Mouse (Mus musculus): ENCODE data around the gene Faf1. TPM values are rescaled to one million over a fixed set of nuclear protein-coding genes. Genes with fewer than 3 reads are reported as not detected.

Gene Faf1
- polyA plus RNA-seq, 1 experiment from 2014 or later = 22.6 TPM

DNA sequence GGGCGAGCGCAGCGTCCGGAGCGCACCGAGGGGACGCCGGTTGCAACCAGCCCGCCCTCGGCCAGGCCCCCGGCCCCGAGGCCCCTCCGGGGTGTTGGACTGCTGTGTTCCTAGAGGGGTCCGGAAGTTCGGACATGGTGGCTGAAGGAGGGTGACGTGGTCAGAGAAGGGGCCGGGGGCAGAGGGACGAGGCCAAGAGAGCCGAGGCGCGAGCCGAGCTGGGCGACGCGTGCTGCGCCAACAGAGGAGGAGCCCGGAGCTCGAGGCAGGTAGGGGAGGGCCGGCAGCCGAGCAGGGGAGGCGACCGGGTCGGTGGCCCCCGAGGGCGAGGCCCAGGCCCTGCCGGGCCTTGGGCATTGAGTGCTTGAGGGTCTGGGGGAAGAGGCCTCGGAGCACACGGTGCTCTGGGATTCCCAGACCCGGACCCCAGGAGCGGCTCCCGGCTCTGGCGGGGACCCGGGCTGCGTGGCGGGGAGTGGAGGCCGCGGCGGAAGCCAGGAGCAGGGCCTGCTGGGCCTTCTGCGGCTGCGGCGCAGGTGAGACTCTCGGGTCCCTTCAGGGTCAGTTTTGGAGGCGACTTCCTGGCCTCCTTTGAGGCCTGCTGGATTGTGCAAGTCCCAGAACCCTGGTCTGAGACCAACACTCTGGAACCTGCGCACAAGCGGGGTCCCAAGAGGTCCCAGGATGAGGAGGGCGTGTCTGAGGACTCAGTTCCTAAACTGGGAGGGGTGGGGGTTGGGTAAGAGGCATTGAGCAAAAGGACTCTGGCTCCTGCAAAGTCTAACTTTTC is 301.9 kb downstream of the Faf1 start:
- TF ChIP-seq CTCF (IDR thresholded peaks at IDR 0.05; ENCODE audit: low read depth) = no peak
- DNase-seq (ENCODE audit: low spot score) (no peak), ATAC-seq (replicated peaks; ENCODE audit: low FRiP score, low read depth) (peak; percentile 29)
- Histone ChIP-seq H3K27ac (no peak overlapping the region), H3K4me3 (replicated peaks; ENCODE audit: low read depth, low read length) (peak overlapping the region; percentile 38), H3K27me3 (ENCODE audit: insufficient read depth, low read length) (peaks cover 96% of the 10 kb centered on the region), H3K9ac (ENCODE audit: low read depth, low read length) (0 out of 2 replicates have a peak overlapping the region, but pooled peaks have one; percentile 28), H3K36me3 (ENCODE audit: insufficient read depth, low read length) (no peaks in the 10 kb centered on the region), H3K4me1 (replicated peaks; ENCODE audit: insufficient read depth, low read length) (peaks cover 26% of the 10 kb centered on the region), H3K9me3 (replicated peaks; ENCODE audit: low read length) (no peaks in the 10 kb centered on the region), H3K4me2 (ENCODE audit: low read length) (peak overlapping the region; percentile 62)
- WGBS = 2% methylated on average over 42 of the region's 56 CpGs

DNA sequence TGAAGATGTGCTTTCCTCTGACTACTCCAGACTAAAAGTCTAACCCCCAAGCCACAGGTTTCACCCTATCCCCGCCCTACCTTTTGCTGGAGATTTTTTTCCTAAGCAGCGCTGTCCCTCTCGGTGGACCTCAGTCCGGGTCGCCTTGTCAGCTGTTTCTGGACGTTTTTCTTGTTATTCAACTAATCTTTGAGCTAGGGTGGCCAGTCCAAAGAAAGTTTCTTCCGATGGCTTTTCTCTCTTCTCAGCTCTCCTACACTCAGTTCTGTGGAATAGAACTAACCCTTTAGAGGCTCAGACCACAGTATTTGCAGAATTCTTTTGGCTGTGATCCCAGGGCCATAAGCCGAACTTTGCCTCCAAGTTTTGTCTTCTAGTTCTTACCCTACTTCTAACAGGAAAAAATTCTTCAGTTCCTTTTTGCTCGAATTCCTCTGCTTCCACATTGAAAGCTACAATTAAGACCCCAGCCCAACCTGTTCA is 302.5 kb downstream of the Faf1 start:
- 5% methylated on average over 9 of the region's 9 CpGs for WGBS
- ATAC-seq (replicated peaks; ENCODE audit: low FRiP score, low read depth) (no peak), DNase-seq (ENCODE audit: low spot score) (no peak)
- Histone ChIP-seq H3K4me3 (replicated peaks; ENCODE audit: low read depth, low read length) (peak overlapping the region; percentile 38; the same call in 1 of the 2 replicates), H3K4me1 (replicated peaks; ENCODE audit: insufficient read depth, low read length) (peaks cover 23% of the 10 kb centered on the region), H3K36me3 (ENCODE audit: insufficient read depth, low read length) (no peaks in the 10 kb centered on the region), H3K9me3 (replicated peaks; ENCODE audit: low read length) (no peaks in the 10 kb centered on the region), H3K4me2 (ENCODE audit: low read length) (peak overlapping the region; percentile 62; the same call in 1 of the 2 replicates), H3K27ac (no peak overlapping the region), H3K27me3 (ENCODE audit: insufficient read depth, low read length) (peaks cover 92% of the 10 kb centered on the region), H3K9ac (ENCODE audit: low read depth, low read length) (no peak overlapping the region)
- TF ChIP-seq CTCF (IDR thresholded peaks at IDR 0.05; ENCODE audit: low read depth) = no peak

DNA sequence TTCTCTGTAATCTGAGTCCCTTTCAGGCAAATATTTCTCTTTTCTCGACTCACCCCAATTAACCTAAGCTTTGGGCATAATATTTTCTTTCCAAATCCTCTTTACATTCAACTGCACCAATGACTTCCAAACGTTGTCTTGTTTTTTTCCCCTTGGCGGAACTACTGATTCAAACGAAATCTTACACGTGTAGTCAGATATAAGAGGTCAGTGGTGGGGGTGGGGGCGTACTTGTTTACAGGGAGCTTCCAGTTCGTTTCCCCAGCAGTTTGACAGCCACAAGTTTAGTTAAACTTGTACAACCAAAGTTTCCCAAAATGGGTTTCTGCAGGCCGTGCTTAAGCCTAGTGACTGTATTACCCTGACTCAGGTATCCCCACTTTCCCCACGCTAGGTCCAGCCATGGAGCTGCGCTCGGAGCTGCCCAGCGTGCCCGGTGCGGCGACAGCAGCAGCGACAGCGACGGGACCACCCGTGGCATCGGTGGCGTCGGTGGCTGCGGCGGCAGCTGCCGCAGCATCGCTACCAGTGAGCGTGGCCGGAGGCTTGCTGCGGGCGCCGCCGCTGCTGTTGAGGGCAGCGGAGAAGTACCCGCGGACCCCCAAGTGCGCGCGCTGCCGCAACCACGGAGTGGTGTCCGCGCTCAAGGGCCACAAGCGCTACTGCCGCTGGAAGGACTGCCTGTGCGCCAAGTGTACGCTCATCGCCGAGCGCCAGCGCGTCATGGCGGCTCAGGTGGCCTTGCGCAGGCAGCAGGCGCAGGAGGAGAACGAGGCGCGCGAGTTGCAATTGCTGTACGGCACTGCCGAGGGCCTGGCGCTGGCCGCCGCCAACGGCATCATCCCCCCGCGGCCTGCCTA is 303.3 kb downstream of the Faf1 start:
- 3% methylated on average over 64 of the region's 66 CpGs for WGBS
- no peak overlapping the region for H3K27ac ChIP-seq
- H3K4me3 ChIP-seq (replicated peaks; ENCODE audit: low read depth, low read length) = peak overlapping the region; percentile 20
- H3K9ac ChIP-seq (ENCODE audit: low read depth, low read length) = no peak overlapping the region
- no peak for TF ChIP-seq CTCF (IDR thresholded peaks at IDR 0.05; ENCODE audit: low read depth)
- ATAC-seq (replicated peaks; ENCODE audit: low FRiP score, low read depth) (no peak), DNase-seq (ENCODE audit: low spot score) (no peak)
- no peaks in the 10 kb centered on the region for H3K36me3 ChIP-seq (ENCODE audit: insufficient read depth, low read length)
- peaks cover 21% of the 10 kb centered on the region for H3K4me1 ChIP-seq (replicated peaks; ENCODE audit: insufficient read depth, low read length)
- H3K9me3 ChIP-seq (replicated peaks; ENCODE audit: low read length) = no peaks in the 10 kb centered on the region
- H3K4me2 ChIP-seq (ENCODE audit: low read length) = peak overlapping the region; percentile 41
- H3K27me3 ChIP-seq (ENCODE audit: insufficient read depth, low read length) = peaks cover 90% of the 10 kb centered on the region

DNA sequence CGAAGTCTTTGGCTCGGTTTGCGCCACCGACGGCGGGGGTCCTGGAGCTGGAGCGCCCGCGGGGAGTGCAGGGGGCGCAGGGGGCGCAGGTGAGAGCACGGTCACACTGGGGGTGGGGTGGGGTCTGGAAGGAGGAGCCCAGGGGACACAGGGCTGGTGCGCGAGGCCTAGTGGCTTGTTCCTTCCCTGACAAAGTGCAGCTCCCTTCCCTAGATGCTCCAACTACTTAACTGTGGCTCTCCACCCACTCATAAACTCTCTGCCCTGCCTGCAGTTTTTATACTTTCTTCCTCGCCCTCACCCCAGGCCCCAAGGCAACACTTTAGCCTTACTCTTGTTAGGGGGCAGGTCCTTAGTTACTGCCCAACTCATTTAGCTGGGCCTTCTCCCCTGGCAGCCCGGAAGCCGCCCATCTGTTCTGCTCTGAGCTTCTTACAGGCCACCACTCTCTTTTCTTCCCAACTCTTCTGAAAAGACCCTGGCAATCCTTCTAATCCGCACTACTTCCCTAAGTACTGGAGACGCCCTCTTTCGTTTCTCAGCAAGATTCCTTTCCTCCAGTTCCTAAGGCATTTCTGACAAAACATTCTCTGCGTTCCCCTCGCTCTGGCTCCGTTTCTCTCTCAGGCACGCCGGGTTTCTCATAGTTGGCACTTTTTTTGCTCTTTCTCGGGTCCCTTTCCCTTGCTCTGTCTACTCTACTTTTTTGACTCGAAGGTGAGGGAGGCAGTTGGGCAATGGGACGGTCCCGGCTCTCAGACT is 304.1 kb downstream of the Faf1 start:
- WGBS = 10% methylated on average over 29 of the region's 29 CpGs
- peaks cover 18% of the 10 kb centered on the region for H3K4me1 ChIP-seq (replicated peaks; ENCODE audit: insufficient read depth, low read length)

DNA sequence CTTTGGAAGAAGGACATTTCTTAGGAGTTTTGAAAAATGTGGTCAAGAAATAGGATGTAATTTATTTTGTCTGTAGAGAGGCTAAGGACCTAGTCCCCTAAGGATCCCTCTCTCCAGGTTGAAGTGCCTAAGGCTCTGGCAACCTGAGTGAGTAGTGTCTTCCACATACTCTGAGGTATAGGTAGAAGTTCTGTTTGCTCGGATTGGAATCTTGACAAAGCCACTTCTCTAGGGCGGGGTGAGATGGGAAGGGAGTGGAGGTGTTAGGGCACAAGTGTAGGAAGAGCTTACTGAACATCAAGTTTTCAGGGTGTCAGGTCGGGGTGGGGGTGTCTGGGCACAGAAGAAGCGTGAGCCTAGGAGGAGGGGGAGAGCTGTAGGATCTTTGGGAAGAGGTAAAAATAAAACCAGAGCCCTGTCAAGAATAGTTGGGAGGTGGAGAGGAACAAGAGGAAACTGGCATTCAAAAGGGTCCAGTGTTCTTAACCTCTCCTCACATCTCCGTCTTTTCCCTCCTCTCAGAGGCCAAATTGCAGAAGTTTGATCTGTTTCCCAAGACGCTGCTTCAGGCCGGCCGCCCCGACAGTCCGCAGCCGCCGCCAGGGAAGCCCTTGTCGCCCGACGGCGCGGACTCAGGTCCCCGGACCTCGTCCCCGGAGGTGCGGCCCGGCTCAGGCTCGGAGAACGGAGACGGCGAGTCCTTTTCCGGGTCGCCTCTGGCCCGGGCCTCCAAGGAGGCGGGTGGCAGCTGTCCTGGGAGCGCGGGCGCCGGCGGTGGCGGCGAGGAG is 304.9 kb downstream of the Faf1 start:
- peak overlapping the region; percentile 41 for H3K4me3 ChIP-seq (replicated peaks; ENCODE audit: low read depth, low read length)
- DNase-seq (ENCODE audit: low spot score) (no peak), ATAC-seq (replicated peaks; ENCODE audit: low FRiP score, low read depth) (no peak)
- H3K9me3 ChIP-seq (replicated peaks; ENCODE audit: low read length) = no peaks in the 10 kb centered on the region
- no peaks in the 10 kb centered on the region for H3K36me3 ChIP-seq (ENCODE audit: insufficient read depth, low read length)
- peak overlapping the region; percentile 69 for H3K4me2 ChIP-seq (ENCODE audit: low read length)
- 4% methylated on average over 37 of the region's 37 CpGs for WGBS
- peaks cover 18% of the 10 kb centered on the region for H3K4me1 ChIP-seq (replicated peaks; ENCODE audit: insufficient read depth, low read length)
- H3K27me3 ChIP-seq (ENCODE audit: insufficient read depth, low read length) = peaks cover 90% of the 10 kb centered on the region
- TF ChIP-seq CTCF (IDR thresholded peaks at IDR 0.05; ENCODE audit: low read depth) = no peak
- no peak overlapping the region for H3K27ac ChIP-seq
- H3K9ac ChIP-seq (ENCODE audit: low read depth, low read length) = no peak overlapping the region

More for the DNA sequence above, 304.1 kb downstream of the Faf1 start:
- H3K27me3 ChIP-seq (ENCODE audit: insufficient read depth, low read length) = peaks cover 90% of the 10 kb centered on the region
- DNase-seq (ENCODE audit: low spot score) = no peak
- H3K27ac ChIP-seq = no peak overlapping the region
- ATAC-seq (replicated peaks; ENCODE audit: low FRiP score, low read depth) = no peak
- no peaks in the 10 kb centered on the region for H3K36me3 ChIP-seq (ENCODE audit: insufficient read depth, low read length)
- no peak for TF ChIP-seq CTCF (IDR thresholded peaks at IDR 0.05; ENCODE audit: low read depth)
- no peak overlapping the region for H3K9ac ChIP-seq (ENCODE audit: low read depth, low read length)
- peak overlapping the region; percentile 41; the same call in 1 of the 2 replicates for H3K4me2 ChIP-seq (ENCODE audit: low read length)
- H3K9me3 ChIP-seq (replicated peaks; ENCODE audit: low read length) = no peaks in the 10 kb centered on the region
- peak overlapping the region; percentile 20; the same call in 1 of the 2 replicates for H3K4me3 ChIP-seq (replicated peaks; ENCODE audit: low read depth, low read length)
